Mouse (Mus musculus): ENCODE measurements around the gene Cdc25b.

Cdc25b gene

GRCm38 (mm10) chr2:131233307-131234126 is 46.8 kb downstream of the Cdc25b start, which contains the start of gene Mavs:
TSS of gene Mavs (plus strand) at chr2:131234063.
- Histone ChIP-seq H3K4me3 (replicated peaks; ENCODE audit: low read length) (peak within 1 kb of the TSS; percentile 87), H3K27me3 (ENCODE audit: insufficient read depth, low read length) (no peaks in the 10 kb centered on the region), H3K9me3 (ENCODE audit: low read length) (no peaks in the 10 kb centered on the region), H3K36me3 (ENCODE audit: insufficient read depth, low read length) (peaks cover 27% of the 10 kb centered on the region), H3K4me1 (replicated peaks; ENCODE audit: low read depth, low read length) (peaks cover 57% of the 10 kb centered on the region)
- TF ChIP-seq POU5F1 (IDR thresholded peaks at IDR 0.05; ENCODE audit: borderline replicate concordance, low read length) (no peak), CTCF (conservative IDR thresholded peaks at IDR 0.05; ENCODE audit: low read length) (no peak), NANOG (IDR thresholded peaks at IDR 0.05; ENCODE audit: borderline replicate concordance, low read length) (no peak)

- Histone ChIP-seq H3K36me3 (ENCODE audit: insufficient read depth, low read length) (peaks cover 34% of the 10 kb centered on the region), H3K4me3 (replicated peaks; ENCODE audit: low read length) (peak overlapping the region; percentile 87), H3K27me3 (ENCODE audit: insufficient read depth, low read length) (no peaks in the 10 kb centered on the region), H3K4me1 (replicated peaks; ENCODE audit: low read depth, low read length) (peaks cover 52% of the 10 kb centered on the region), H3K9me3 (ENCODE audit: low read length) (no peaks in the 10 kb centered on the region)
- TF ChIP-seq CTCF (conservative IDR thresholded peaks at IDR 0.05; ENCODE audit: low read length) (no peak), POU5F1 (IDR thresholded peaks at IDR 0.05; ENCODE audit: borderline replicate concordance, low read length) (no peak), NANOG (IDR thresholded peaks at IDR 0.05; ENCODE audit: borderline replicate concordance, low read length) (no peak)
Measured at GRCm38 (mm10) chr2:131234127-131234650, 47.4 kb downstream of the Cdc25b start.

GRCm38 (mm10) chr2:131234970-131235635 is 48.4 kb downstream of the Cdc25b start:
- H3K4me1 ChIP-seq (replicated peaks; ENCODE audit: low read depth, low read length): peaks cover 54% of the 10 kb centered on the region
- TF ChIP-seq CTCF (conservative IDR thresholded peaks at IDR 0.05; ENCODE audit: low read length) (no peak), POU5F1 (IDR thresholded peaks at IDR 0.05; ENCODE audit: borderline replicate concordance, low read length) (no peak), NANOG (IDR thresholded peaks at IDR 0.05; ENCODE audit: borderline replicate concordance, low read length) (no peak)
- H3K27me3 ChIP-seq (ENCODE audit: insufficient read depth, low read length): no peaks in the 10 kb centered on the region
- peaks cover 43% of the 10 kb centered on the region for H3K36me3 ChIP-seq (ENCODE audit: insufficient read depth, low read length)
- peak overlapping the region; percentile 87 for H3K4me3 ChIP-seq (replicated peaks; ENCODE audit: low read length)
- H3K9me3 ChIP-seq (ENCODE audit: low read length): no peaks in the 10 kb centered on the region

- no peaks in the 10 kb centered on the region for H3K27me3 ChIP-seq (ENCODE audit: insufficient read depth, low read length)
- peaks cover 99% of the 10 kb centered on the region for H3K36me3 ChIP-seq (ENCODE audit: insufficient read depth, low read length)
- H3K9me3 ChIP-seq (ENCODE audit: low read length): no peaks in the 10 kb centered on the region
- peaks cover 34% of the 10 kb centered on the region for H3K4me1 ChIP-seq (replicated peaks; ENCODE audit: low read depth, low read length)
- TF ChIP-seq CTCF (conservative IDR thresholded peaks at IDR 0.05; ENCODE audit: low read length) (no peak), NANOG (IDR thresholded peaks at IDR 0.05; ENCODE audit: borderline replicate concordance, low read length) (no peak), POU5F1 (IDR thresholded peaks at IDR 0.05; ENCODE audit: borderline replicate concordance, low read length) (no peak)
- no peak overlapping the region for H3K4me3 ChIP-seq (replicated peaks; ENCODE audit: low read length)
Measured at GRCm38 (mm10) chr2:131242180-131242579, 55.4 kb downstream of the Cdc25b start.

- TF ChIP-seq NANOG (IDR thresholded peaks at IDR 0.05; ENCODE audit: borderline replicate concordance, low read length) (no peak), POU5F1 (IDR thresholded peaks at IDR 0.05; ENCODE audit: borderline replicate concordance, low read length) (no peak)
- Histone ChIP-seq H3K9me3 (ENCODE audit: low read length) (no peaks in the 10 kb centered on the region), H3K36me3 (ENCODE audit: insufficient read depth, low read length) (peaks cover 99% of the 10 kb centered on the region), H3K27me3 (ENCODE audit: insufficient read depth, low read length) (no peaks in the 10 kb centered on the region), H3K4me3 (replicated peaks; ENCODE audit: low read length) (no peak overlapping the region), H3K4me1 (replicated peaks; ENCODE audit: low read depth, low read length) (peaks cover 34% of the 10 kb centered on the region)
Measured at GRCm38 (mm10) chr2:131242929-131243328, 56.2 kb downstream of the Cdc25b start.
